Mouse (Mus musculus): ENCODE results near the gene Gbp8.
"Not testable (repeated sequence)": the region's sequence is repeated elsewhere in the genome, so short reads cannot be mapped to it uniquely, and the experiment has no call there.

The Gbp8 gene

GRCm38 (mm10) chr5:105055279-105055678 is 84.1 kb downstream of the Gbp8 start:
- DNase-seq (ENCODE audit: low spot score) = no peak

DNA sequence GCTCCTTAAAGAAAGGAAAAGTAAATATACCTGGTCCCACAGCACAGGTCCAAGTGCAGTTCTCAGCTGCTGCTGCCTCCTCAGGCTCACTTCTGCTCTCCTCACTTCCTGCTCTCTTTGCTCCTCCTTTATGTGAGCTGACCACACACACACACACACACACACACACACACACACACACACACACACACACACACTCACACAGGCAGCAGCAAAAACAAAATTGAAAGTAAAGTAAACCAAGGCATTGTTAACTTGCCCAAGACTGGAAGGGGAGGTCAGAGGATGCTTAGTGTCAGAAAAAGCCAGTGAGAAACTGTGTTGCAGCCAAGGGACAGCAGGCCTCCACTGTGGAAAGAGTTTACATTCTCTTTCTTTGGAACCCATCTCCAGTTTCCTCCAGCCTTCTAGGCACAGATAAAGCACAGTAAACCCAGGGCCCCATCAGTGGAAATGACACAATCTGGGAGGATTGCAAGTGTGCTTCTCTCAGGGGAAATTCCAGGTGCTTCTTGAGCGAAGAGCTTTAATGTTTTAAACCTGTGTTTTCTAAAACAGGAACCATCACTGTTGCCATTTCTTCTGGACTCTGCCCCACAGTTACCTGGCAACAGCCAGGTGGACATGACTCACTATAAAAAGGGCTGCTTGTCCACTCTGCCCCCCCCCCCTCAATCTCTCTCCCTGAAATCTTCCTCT is 85.7 kb downstream of the Gbp8 start:
- not testable (repeated sequence) for DNase-seq (ENCODE audit: low spot score)

- DNase-seq (ENCODE audit: low spot score) = no peak
Measured at GRCm38 (mm10) chr5:105032362-105032761, 107.0 kb downstream of the Gbp8 start.

- no peak for DNase-seq (ENCODE audit: low spot score)
Measured at GRCm38 (mm10) chr5:105012551-105012950, 126.8 kb downstream of the Gbp8 start.

DNA sequence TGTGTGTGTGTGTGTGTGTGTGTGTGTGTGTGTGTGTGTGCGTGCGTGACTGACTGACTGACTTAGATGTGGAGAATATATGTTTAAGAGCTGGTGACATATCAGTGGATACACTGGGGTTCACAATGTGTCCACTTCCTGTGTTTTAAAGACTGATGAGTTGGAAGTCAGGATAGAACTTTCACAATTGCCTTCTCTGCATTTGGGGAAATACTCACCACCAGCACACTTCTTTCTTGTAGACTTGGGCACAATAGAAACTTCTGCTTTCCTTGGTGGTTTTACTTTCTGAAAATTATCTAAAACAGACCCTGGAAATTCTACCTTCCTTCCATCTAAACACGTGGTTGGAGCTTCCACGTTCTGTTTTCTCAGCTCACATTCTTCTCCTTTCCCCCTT is 127.8 kb downstream of the Gbp8 start:
- no peak for DNase-seq (ENCODE audit: low spot score)

GRCm38 (mm10) chr5:105010376-105010775 is 129.0 kb downstream of the Gbp8 start:
- no peak for DNase-seq (ENCODE audit: low spot score)

DNA sequence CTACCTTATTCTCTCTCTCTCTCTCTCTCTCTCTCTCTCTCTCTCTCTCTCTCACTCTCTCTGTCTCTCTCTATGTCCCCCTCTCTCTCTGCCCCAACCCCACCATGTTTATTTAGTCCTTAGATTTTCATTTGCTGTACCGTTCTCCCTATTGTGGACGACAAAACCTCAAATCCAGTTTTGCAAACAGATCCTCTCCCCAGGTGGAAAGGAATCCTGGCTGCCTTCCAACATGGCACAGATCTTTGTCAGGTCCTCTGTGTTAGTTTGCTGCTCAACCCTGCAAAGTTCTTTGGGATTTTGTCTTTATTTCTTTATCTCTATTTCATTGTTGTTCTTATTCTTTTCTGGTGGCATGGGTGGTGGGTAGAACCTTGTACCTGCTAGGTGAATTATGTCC is 149.9 kb downstream of the Gbp8 start:
- DNase-seq (ENCODE audit: low spot score) = no peak

- no peak for DNase-seq (ENCODE audit: low spot score)
Measured at GRCm38 (mm10) chr5:104988000-104988399, 151.3 kb downstream of the Gbp8 start.

GRCm38 (mm10) chr5:104986706-104987105 is 152.6 kb downstream of the Gbp8 start:
- no peak for DNase-seq (ENCODE audit: low spot score)

DNA sequence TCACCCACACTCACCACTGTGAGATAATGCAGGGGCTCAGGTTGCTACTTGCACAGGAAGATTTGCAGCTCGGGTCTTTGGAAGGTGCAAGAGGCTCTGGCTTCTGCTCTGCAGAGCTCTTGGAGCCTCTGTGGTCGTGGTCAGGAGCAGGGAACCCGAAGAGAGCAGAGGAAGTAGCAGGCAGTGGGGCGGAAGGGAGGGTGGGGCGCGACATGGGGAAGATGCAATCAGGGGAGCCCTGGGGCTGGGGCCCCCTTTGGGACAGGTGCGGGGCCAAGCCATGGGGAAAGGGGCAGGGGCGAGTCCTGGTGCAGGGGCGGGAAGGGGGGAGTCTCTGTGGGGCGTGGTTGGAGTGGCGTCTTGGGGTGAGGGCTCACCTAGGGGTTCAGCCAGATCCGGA is 156.8 kb downstream of the Gbp8 start, which contains the start of gene Abcg3:
Abcg3 (minus strand) TSS at position 184 of the 400 bp plus-strand sequence.
- no peak for DNase-seq (ENCODE audit: low spot score)

GRCm38 (mm10) chr5:104979040-104979513 is 160.3 kb downstream of the Gbp8 start:
- DNase-seq (ENCODE audit: low spot score) = no peak
